Mouse (Mus musculus): ENCODE results near the gene Cstf2. TPM values are rescaled to one million over a fixed set of nuclear protein-coding genes. Genes with fewer than 3 reads are reported as not detected.

Gene Cstf2
- polyA plus RNA-seq, 1 experiment, result 80.8 TPM

DNA sequence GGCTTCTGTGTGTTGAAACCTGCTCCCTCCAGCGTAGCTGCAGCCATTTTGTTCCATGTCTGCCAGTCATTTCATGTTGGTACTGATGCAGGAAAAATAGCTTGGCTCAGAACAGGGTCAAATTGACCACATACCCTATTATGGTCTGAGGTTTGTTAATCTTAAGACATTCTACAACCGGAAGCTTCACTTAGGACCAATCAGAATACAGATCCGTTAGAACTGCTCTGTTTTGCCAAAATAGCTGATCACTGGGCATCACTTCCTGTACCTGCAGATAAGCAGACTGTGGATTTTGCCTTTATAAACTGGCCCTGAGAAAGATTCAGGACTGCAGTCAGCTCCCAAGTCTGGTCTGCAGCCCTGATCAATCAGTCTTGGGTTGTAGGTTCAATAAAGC is 69.6 kb downstream of the Cstf2 start:
- TF ChIP-seq POLR2A (IDR thresholded peaks at IDR 0.05; ENCODE audit: borderline replicate concordance, extremely low read depth, insufficient read depth, insufficient read length, poor library complexity, severe bottlenecking), result no peak
- TF ChIP-seq CTCF (IDR thresholded peaks at IDR 0.05; ENCODE audit: borderline replicate concordance, extremely low read depth, insufficient read depth, insufficient read length), result no peak
- DNase-seq (ENCODE audit: low read depth), result no peak

DNA sequence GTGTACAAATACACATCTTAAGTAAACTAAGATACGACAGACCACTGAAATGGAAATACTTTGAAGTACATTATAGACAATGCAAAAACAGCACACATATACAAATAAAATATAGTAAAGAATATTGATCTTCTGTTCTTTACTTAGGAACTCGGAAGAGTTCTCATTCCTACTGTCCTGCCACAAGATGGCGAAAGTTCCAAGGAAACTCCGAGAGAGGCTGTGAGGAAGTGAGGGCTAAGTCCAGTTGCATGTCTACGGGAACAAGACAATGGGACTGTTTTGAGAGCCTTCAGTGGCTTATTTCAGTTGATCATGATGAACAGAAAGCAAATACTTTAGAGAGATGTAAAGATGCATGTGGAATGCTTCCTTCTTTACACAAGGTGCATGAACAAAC is 73.3 kb downstream of the Cstf2 start:
- peak; percentile 77 for DNase-seq (ENCODE audit: low read depth)
- TF ChIP-seq CTCF (IDR thresholded peaks at IDR 0.05; ENCODE audit: borderline replicate concordance, extremely low read depth, insufficient read depth, insufficient read length) (peak; percentile 57; the same call in 1 of the 2 replicates), POLR2A (IDR thresholded peaks at IDR 0.05; ENCODE audit: borderline replicate concordance, extremely low read depth, insufficient read depth, insufficient read length, poor library complexity, severe bottlenecking) (no peak)

DNA sequence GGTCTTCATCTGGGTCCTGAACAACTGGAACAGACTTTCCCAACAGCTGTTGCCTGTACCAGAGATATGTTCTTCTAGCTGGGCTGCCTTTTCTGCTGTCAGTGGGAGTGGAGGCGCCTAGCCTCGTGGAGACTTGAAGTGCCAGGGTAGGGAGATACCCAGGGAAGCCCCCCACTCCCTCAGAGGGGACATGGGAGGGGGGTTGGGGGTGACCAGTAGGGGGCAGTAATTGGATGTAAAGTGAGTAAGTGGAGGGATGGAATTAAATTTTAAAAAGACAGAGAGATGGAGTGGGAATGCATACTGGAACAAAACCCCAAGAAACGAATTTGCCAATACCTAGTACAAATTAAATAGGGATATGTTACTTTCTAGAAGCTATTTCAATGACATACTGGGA is 74.8 kb downstream of the Cstf2 start:
- no peak for TF ChIP-seq POLR2A (IDR thresholded peaks at IDR 0.05; ENCODE audit: borderline replicate concordance, extremely low read depth, insufficient read depth, insufficient read length, poor library complexity, severe bottlenecking)
- peak; percentile 8; the same call in 1 of the 2 replicates for TF ChIP-seq CTCF (IDR thresholded peaks at IDR 0.05; ENCODE audit: borderline replicate concordance, extremely low read depth, insufficient read depth, insufficient read length)
- DNase-seq (ENCODE audit: low read depth), result no peak

Other genes with a start within 250 kb of the Cstf2 start
- 0.28 and 2.2 TPM in 2 replicates for gene Tnmd, start 208.2 kb upstream of the Cstf2 start, polyA plus RNA-seq (2012; rRNA removed)
- 125 and 129 TPM in 2 replicates for gene Tspan6, start 160.8 kb upstream of the Cstf2 start, polyA plus RNA-seq (2012; rRNA removed)
- 0.66 and 2.1 TPM in 2 replicates for gene Srpx2, start 150.8 kb upstream of the Cstf2 start, polyA plus RNA-seq (2012; rRNA removed)
- 0.47 and 0.77 TPM in 2 replicates for gene Sytl4, start 77.4 kb upstream of the Cstf2 start, polyA plus RNA-seq (2012; rRNA removed)
- 0.78 and 1.1 TPM in 2 replicates for gene Xkrx, start 102.9 kb downstream of the Cstf2 start, polyA plus RNA-seq (2012; rRNA removed)
- not detected in 2 replicates for gene Arl13a, start 128.3 kb downstream of the Cstf2 start, polyA plus RNA-seq (2012; rRNA removed)
- 0.04 TPM in 1 of 2 replicates, not detected in the other for gene Nox1, start 162.8 kb downstream of the Cstf2 start, polyA plus RNA-seq (2012; rRNA removed)
- gene Trmt2b, start 217.8 kb downstream of the Cstf2 start, polyA plus RNA-seq (2012; rRNA removed), result 4.5 and 5.6 TPM in 2 replicates
- 56.7 and 88.4 TPM in 2 replicates for gene Tmem35a, start 236.0 kb downstream of the Cstf2 start, polyA plus RNA-seq (2012; rRNA removed)
- gene Cenpi, start 248.9 kb downstream of the Cstf2 start, polyA plus RNA-seq (2012; rRNA removed), result 5.6 and 10.9 TPM in 2 replicates

Measured in brain, embryonic 14.5 days (tissue).